Mouse (Mus musculus) cerebellum, adult 11 months (tissue): ENCODE results near the gene Psmd13.

Experiments
- DNase-seq: peaks from one replicate; pipeline ENCODE4 v3.0.0; 2022

Gene Psmd13

GRCm38 (mm10) chr7:140946311-140946710 lies 64.5 kb downstream of the Psmd13 start:
- no peak for DNase-seq

DNA sequence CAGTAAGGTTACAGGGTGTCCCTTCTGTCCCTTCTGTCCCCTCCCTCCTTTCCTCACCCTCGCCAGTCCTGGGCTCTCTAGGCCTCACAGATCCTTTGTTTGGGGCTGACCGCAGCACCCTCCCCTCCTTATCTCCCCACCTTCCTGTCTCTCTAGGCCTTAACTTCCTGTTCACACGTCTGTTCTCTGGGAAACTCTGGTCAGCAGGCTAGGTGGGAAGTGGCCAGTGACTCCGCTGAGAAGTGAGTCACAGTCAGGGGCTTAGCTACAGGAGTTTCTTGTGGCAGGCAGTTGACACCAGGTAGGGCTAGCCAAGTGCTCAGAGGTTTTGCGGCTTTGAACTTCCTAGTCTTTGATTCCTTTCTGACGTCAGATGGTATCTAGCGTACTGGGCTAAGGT lies 65.2 kb downstream of the Psmd13 start:
- no peak for DNase-seq

DNA sequence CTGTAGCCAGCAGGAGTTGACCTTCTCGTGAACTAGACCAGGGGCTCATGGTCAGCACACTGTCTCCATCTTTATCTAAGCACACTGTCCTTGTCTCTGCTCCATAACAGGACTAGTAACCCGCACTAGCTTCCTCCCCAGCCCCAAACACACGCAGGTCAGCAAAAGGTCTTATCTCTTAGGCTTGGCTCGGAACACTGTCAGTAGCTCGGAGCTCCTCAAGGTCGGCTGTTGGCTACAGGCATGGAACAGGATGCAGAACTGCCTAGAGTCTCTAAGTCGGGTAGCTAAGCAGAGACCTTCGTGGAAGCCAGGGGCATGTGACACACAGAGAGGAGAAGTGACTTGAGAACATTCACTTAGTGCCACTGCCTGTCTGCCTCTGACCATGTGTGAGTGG lies 66.4 kb downstream of the Psmd13 start:
- DNase-seq, result no peak
